Comparison of ENCODE assay signal across 10 mouse cellular contexts in the genomic region with DNA sequence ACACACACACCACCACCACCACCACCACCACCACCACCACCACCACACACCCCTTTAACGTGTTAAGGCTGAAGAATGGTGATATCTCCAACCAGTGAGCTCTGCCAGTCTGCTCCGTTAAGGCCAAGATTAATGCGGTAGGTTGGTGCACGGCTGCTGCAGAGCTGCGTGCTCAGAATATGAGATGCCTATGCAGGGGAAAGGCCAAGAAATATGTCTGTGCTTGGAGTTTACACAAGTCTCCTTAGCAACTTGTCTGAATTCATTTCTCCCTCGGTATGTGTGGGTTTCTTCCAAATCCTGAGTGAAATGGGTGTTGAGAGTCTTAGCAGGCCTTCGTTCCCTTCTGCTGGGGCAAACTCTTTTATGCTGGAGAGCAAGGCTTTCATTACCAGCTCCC.
A peak's percentile ranks its signal among the peaks of the same experiment; 100 is the strongest.
DNase-seq lines count a peak whose midpoint lies in the region; ATAC-seq and TF ChIP-seq lines count a peak whose summit lies in the region.
"Had no signal": no experiment of that assay in that cellular context is flagged by ENCODE, and none has a peak within 500 bp of the region (broad histone marks: within the 10 kb centered on the region; RNA-seq: fewer than 3 reads in every experiment).

No protein-coding gene starts in this region.

- peak overlapping the region; percentile 65 for H3K27ac ChIP-seq in forebrain, embryonic 10.5 days
- H3K27ac ChIP-seq in forebrain, embryonic 11.5 days (ENCODE audit: low read depth, low read length): no peak overlapping the region
- peak overlapping the region; percentile 73 for H3K27ac ChIP-seq in stomach, postnatal 0 days (replicated peaks)

- H3K27me3 ChIP-seq in forebrain, embryonic 10.5 days (ENCODE audit: poor library complexity, severe bottlenecking): no peaks in the 10 kb centered on the region
- no peaks in the 10 kb centered on the region for H3K27me3 ChIP-seq in forebrain, embryonic 11.5 days (ENCODE audit: control insufficient read depth, insufficient read depth, low read length)
- no peaks in the 10 kb centered on the region for H3K27me3 ChIP-seq in stomach, postnatal 0 days (ENCODE audit: control insufficient read depth, insufficient read depth, low read length)

- no peak for ATAC-seq in forebrain, embryonic 11.5 days (replicated peaks; ENCODE audit: low FRiP score)
- ATAC-seq in stomach, postnatal 0 days (ENCODE audit: low FRiP score, low TSS enrichment): peak; percentile 67; the same call in 1 of the 2 replicates

- H3K4me1 ChIP-seq in forebrain, embryonic 10.5 days: peaks cover 24% of the 10 kb centered on the region
- H3K4me1 ChIP-seq in forebrain, embryonic 11.5 days (replicated peaks; ENCODE audit: control insufficient read depth, insufficient read depth, low read length): 0 out of 2 replicates have a peak, but pooled peaks cover 4% of the 10 kb centered on the region
- peaks cover 3% of the 10 kb centered on the region; the same call in 1 of the 2 replicates for H3K4me1 ChIP-seq in stomach, postnatal 0 days (replicated peaks; ENCODE audit: control insufficient read depth, insufficient read depth)
- H3K4me1 ChIP-seq: megakaryocyte, embryonic 14.5 days had no signal

- H3K4me3 ChIP-seq in forebrain, embryonic 10.5 days: no peak overlapping the region
- no peak overlapping the region for H3K4me3 ChIP-seq in forebrain, embryonic 11.5 days (ENCODE audit: low read depth, low read length)
- H3K4me3 ChIP-seq in stomach, postnatal 0 days (ENCODE audit: low read depth, low read length): no peak overlapping the region
- H3K4me3 ChIP-seq: megakaryocyte, embryonic 14.5 days had no signal

- H3K9ac ChIP-seq in forebrain, embryonic 11.5 days (ENCODE audit: low read length): no peak overlapping the region
- H3K9ac ChIP-seq in stomach, postnatal 0 days (ENCODE audit: low read length): no peak overlapping the region

- WGBS in forebrain, embryonic 10.5 days: 89% methylated on average over 7 of the region's 7 CpGs
- WGBS in forebrain, embryonic 11.5 days: 77% methylated on average over 7 of the region's 7 CpGs
- 26% methylated on average over 7 of the region's 7 CpGs for WGBS in stomach, postnatal 0 days

- intact Hi-C loops in left cerebral cortex, postnatal 25 days (cut with DNase I): no loop called here

- no peak overlapping the region for H3K4me2 ChIP-seq in forebrain, embryonic 11.5 days (ENCODE audit: low read depth, low read length, severe bottlenecking)
- no peak overlapping the region for H3K4me2 ChIP-seq in stomach, postnatal 0 days (replicated peaks; ENCODE audit: low read depth)

- H3K9me3 ChIP-seq in forebrain, embryonic 10.5 days: no peaks in the 10 kb centered on the region
- no peaks in the 10 kb centered on the region for H3K9me3 ChIP-seq in forebrain, embryonic 11.5 days (ENCODE audit: control insufficient read depth, low read length)
- no peaks in the 10 kb centered on the region for H3K9me3 ChIP-seq in stomach, postnatal 0 days (ENCODE audit: control insufficient read depth, low read length)
- H3K9me3 ChIP-seq: megakaryocyte, embryonic 14.5 days had no signal

- no peaks in the 10 kb centered on the region; the same call in 1 of the 2 replicates for H3K36me3 ChIP-seq in forebrain, embryonic 10.5 days (replicated peaks)
- H3K36me3 ChIP-seq in forebrain, embryonic 11.5 days (ENCODE audit: control insufficient read depth, insufficient read depth, low read length): no peaks in the 10 kb centered on the region
- no peaks in the 10 kb centered on the region for H3K36me3 ChIP-seq in stomach, postnatal 0 days (ENCODE audit: control insufficient read depth, insufficient read depth, low read length)

- DNase-seq in forebrain, embryonic 10.5 days (ENCODE audit: extremely low spot score, low spot score): no peak
- DNase-seq in forebrain, embryonic 11.5 days (ENCODE audit: low spot score): no peak
- DNase-seq in right cerebral cortex, adult 18-20 months: peak; percentile 12
- DNase-seq in right cerebral cortex, postnatal 36 days (ENCODE audit: low spot score in 2 of 2): no peak
- peak; percentile 25 to 50 for DNase-seq in left cerebral cortex, postnatal 25 days (ENCODE audit: low spot score in 2 of 2)
- DNase-seq in stomach, postnatal 0 days (ENCODE audit: low spot score): no peak
- no peak for DNase-seq in thymus, postnatal 4 days
- DNase-seq in yolk sac, embryonic 10.5 days (ENCODE audit: low spot score): no peak
- DNase-seq: kidney, postnatal 36 days had no signal

- TF ChIP-seq EP300 in stomach, postnatal 0 days (optimal IDR thresholded peaks at IDR 0.05): no peak

- TF ChIP-seq CTCF in stomach, postnatal 0 days (IDR thresholded peaks at IDR 0.05; ENCODE audit: low read depth): no peak

Comparison
In these comparisons a context has a peak if more than half of its experiments do, and no peak if none do; other contexts are left out.
1. DNase-seq: peak in right cerebral cortex, adult 18-20 months (single experiment) and left cerebral cortex, postnatal 25 days (2 of 2); none in forebrain, embryonic 10.5 days (single experiment), forebrain, embryonic 11.5 days (single experiment), right cerebral cortex, postnatal 36 days (0 of 2), stomach, postnatal 0 days (single experiment), thymus, postnatal 4 days (single experiment) and yolk sac, embryonic 10.5 days (single experiment).